Mouse (Mus musculus) heart, embryonic 16.5 days (tissue): Measurements from ENCODE around the gene Rpgrip1l. TPM values are rescaled to one million over a fixed set of nuclear protein-coding genes. Genes with fewer than 3 reads are reported as not detected.

Source experiments
- ATAC-seq: fragments of 200-750 bp; cut with Nextera tagmentation; replicated peaks from 2 replicates; pipeline ENCODE4 v1.8.0; 2017; ENCODE audit warnings: moderate number of reproducible peaks; ENCODE audit not compliant: insufficient read depth, low FRiP score; ENCODE audit errors: extremely low read depth
- H3K27ac ChIP-seq: fragments of 300-500 bp; sonication (generic); 2 replicates; pipeline ENCODE4 v1.5.1; 2014; ENCODE audit warnings: mild to moderate bottlenecking, low read length, control low read depth, moderate library complexity
- H3K27me3 ChIP-seq: fragments of 300-500 bp; sonication (generic); 2 replicates; pipeline ENCODE4 v1.6.1; 2014; ENCODE audit warnings: low read length, mixed read lengths; ENCODE audit not compliant: control insufficient read depth, insufficient read depth
- H3K36me3 ChIP-seq: fragments of 300-500 bp; sonication (generic); 2 replicates; pipeline ENCODE4 v1.6.1; 2014; ENCODE audit not compliant: control insufficient read depth, insufficient read depth
- H3K4me1 ChIP-seq: fragments of 300-500 bp; sonication (generic); 2 replicates; pipeline ENCODE4 v1.6.1; 2014; ENCODE audit warnings: low read length, mixed read lengths; ENCODE audit not compliant: control insufficient read depth, insufficient read depth
- H3K4me2 ChIP-seq: fragments of 300-500 bp; sonication (generic); 2 replicates; pipeline ENCODE4 v1.6.1; 2014; ENCODE audit warnings: low read depth, mild to moderate bottlenecking, control low read depth, low read length
- H3K4me3 ChIP-seq: fragments of 300-500 bp; sonication (generic); 2 replicates; pipeline ENCODE4 v1.5.1; 2014; ENCODE audit warnings: mild to moderate bottlenecking, control low read depth, low read length
- H3K9ac ChIP-seq: fragments of 300-500 bp; sonication (generic); 2 replicates; pipeline ENCODE4 v1.6.1; 2014; ENCODE audit warnings: low read length, control low read depth
- H3K9me3 ChIP-seq: fragments of 300-500 bp; sonication (generic); replicated peaks from 2 replicates; pipeline ENCODE4 v1.6.1; 2016; ENCODE audit warnings: low read length; ENCODE audit not compliant: control insufficient read depth
- WGBS: fragments of 180-500 bp; shearing (Covaris S2); extraction: QIAGEN DNeasy Blood & Tissue Kit; methylation state at CpG from one replicate; pipeline ENCODE4 v1.1.7; 2014; 5-methylcytosine and 5-hydroxymethylcytosine counted together
- polyA plus RNA-seq: library from polyadenylated mRNA; unstranded; fragments of >200 nt; fragmentation: Nextera tagmentation; extraction: Ambion mirVana; gene quantifications from 2 replicates; pipeline ENCODE4 v1.2.1, GENCODE M21; 2015

The Rpgrip1l gene
- polyA plus RNA-seq, 1 experiment from 2014 or later, result 7.5 TPM

- Histone ChIP-seq H3K36me3 (0 out of 2 replicates have a peak, but pooled peaks cover 2% of the 10 kb centered on the region), H3K27me3 (no peaks in the 10 kb centered on the region), H3K4me2 (no peak overlapping the region), H3K4me3 (no peak overlapping the region), H3K9ac (no peak overlapping the region), H3K9me3 (no peaks in the 10 kb centered on the region), H3K27ac (no peak overlapping the region), H3K4me1 (peaks cover 6% of the 10 kb centered on the region)
- ATAC-seq, result peak; percentile 67; the same call in 1 of the 2 replicates
- 55% methylated on average over 8 of the region's 8 CpGs for WGBS
Measured at GRCm38 (mm10) chr8:91241873-91242519, 71.1 kb downstream of the Rpgrip1l start.

- Histone ChIP-seq H3K27me3 (no peaks in the 10 kb centered on the region), H3K9ac (no peak overlapping the region), H3K9me3 (no peaks in the 10 kb centered on the region), H3K4me1 (peaks cover 6% of the 10 kb centered on the region), H3K4me3 (no peak overlapping the region), H3K27ac (no peak overlapping the region), H3K36me3 (0 out of 2 replicates have a peak, but pooled peaks cover 2% of the 10 kb centered on the region), H3K4me2 (no peak overlapping the region)
- 72% methylated on average over 5 of the region's 5 CpGs for WGBS
- no peak for ATAC-seq
Measured at GRCm38 (mm10) chr8:91241371-91241770, 71.7 kb downstream of the Rpgrip1l start.

- H3K9me3 ChIP-seq, result no peaks in the 10 kb centered on the region
- H3K4me3 ChIP-seq, result no peak overlapping the region
- peaks cover 4% of the 10 kb centered on the region for H3K4me1 ChIP-seq
- WGBS, result 73% methylated on average over 2 of the region's 2 CpGs
- H3K4me2 ChIP-seq, result no peak overlapping the region
- H3K36me3 ChIP-seq, result peaks cover 2% of the 10 kb centered on the region; the same call in 1 of the 2 replicates
- no peak overlapping the region for H3K27ac ChIP-seq
- ATAC-seq, result no peak
- H3K9ac ChIP-seq, result no peak overlapping the region
- H3K27me3 ChIP-seq, result no peaks in the 10 kb centered on the region
Measured at GRCm38 (mm10) chr8:91237191-91237590, 75.9 kb downstream of the Rpgrip1l start.

GRCm38 (mm10) chr8:91234097-91234496 is 79.0 kb downstream of the Rpgrip1l start:
- peaks cover 7% of the 10 kb centered on the region; the same call in 1 of the 2 replicates for H3K36me3 ChIP-seq
- H3K9me3 ChIP-seq, result no peaks in the 10 kb centered on the region
- no peaks in the 10 kb centered on the region for H3K27me3 ChIP-seq
- no peak overlapping the region for H3K9ac ChIP-seq
- no peaks in the 10 kb centered on the region for H3K4me1 ChIP-seq
- no peak overlapping the region for H3K27ac ChIP-seq
- ATAC-seq, result no peak
- H3K4me3 ChIP-seq, result no peak overlapping the region
- 92% methylated on average over 2 of the region's 2 CpGs for WGBS
- H3K4me2 ChIP-seq, result no peak overlapping the region

GRCm38 (mm10) chr8:91227421-91227841 is 85.6 kb downstream of the Rpgrip1l start:
- no peaks in the 10 kb centered on the region for H3K27me3 ChIP-seq
- H3K27ac ChIP-seq, result no peak overlapping the region
- H3K4me3 ChIP-seq, result no peak overlapping the region
- 90% methylated on average over 7 of the region's 7 CpGs for WGBS
- no peaks in the 10 kb centered on the region for H3K9me3 ChIP-seq
- H3K4me1 ChIP-seq, result no peaks in the 10 kb centered on the region
- no peak overlapping the region for H3K4me2 ChIP-seq
- H3K36me3 ChIP-seq, result peaks cover 7% of the 10 kb centered on the region; the same call in 1 of the 2 replicates
- no peak overlapping the region for H3K9ac ChIP-seq
- ATAC-seq, result no peak

- H3K4me3 ChIP-seq, result no peak overlapping the region
- H3K4me2 ChIP-seq, result no peak overlapping the region
- no peaks in the 10 kb centered on the region for H3K36me3 ChIP-seq
- no peak overlapping the region for H3K9ac ChIP-seq
- ATAC-seq, result no peak
- H3K4me1 ChIP-seq, result no peaks in the 10 kb centered on the region
- 82% methylated on average over 7 of the region's 7 CpGs for WGBS
- no peaks in the 10 kb centered on the region for H3K9me3 ChIP-seq
- no peaks in the 10 kb centered on the region for H3K27me3 ChIP-seq
- no peak overlapping the region for H3K27ac ChIP-seq
Measured at GRCm38 (mm10) chr8:91224227-91224626, 88.8 kb downstream of the Rpgrip1l start.

GRCm38 (mm10) chr8:91221841-91222240 is 91.2 kb downstream of the Rpgrip1l start:
- no peak overlapping the region for H3K4me3 ChIP-seq
- H3K36me3 ChIP-seq, result peaks cover 4% of the 10 kb centered on the region
- no peak overlapping the region for H3K4me2 ChIP-seq
- no peaks in the 10 kb centered on the region for H3K4me1 ChIP-seq
- no peak overlapping the region for H3K9ac ChIP-seq
- no peaks in the 10 kb centered on the region for H3K27me3 ChIP-seq
- ATAC-seq, result no peak
- WGBS, result 84% methylated on average over 2 of the region's 2 CpGs
- no peak overlapping the region for H3K27ac ChIP-seq
- no peaks in the 10 kb centered on the region for H3K9me3 ChIP-seq

- H3K27ac ChIP-seq, result no peak overlapping the region
- 90% methylated on average over 4 of the region's 4 CpGs for WGBS
- H3K4me2 ChIP-seq, result no peak overlapping the region
- H3K9me3 ChIP-seq, result no peaks in the 10 kb centered on the region
- ATAC-seq, result no peak
- H3K4me3 ChIP-seq, result no peak overlapping the region
- no peaks in the 10 kb centered on the region for H3K27me3 ChIP-seq
- peaks cover 4% of the 10 kb centered on the region for H3K36me3 ChIP-seq
- H3K9ac ChIP-seq, result no peak overlapping the region
- H3K4me1 ChIP-seq, result no peaks in the 10 kb centered on the region
Measured at GRCm38 (mm10) chr8:91218271-91218670, 94.8 kb downstream of the Rpgrip1l start.

- H3K9me3 ChIP-seq, result no peaks in the 10 kb centered on the region
- WGBS, result 88% methylated on average over 5 of the region's 5 CpGs
Measured at GRCm38 (mm10) chr8:91217062-91217905, 95.8 kb downstream of the Rpgrip1l start.

More at GRCm38 (mm10) chr8:91217062-91217905, 95.8 kb downstream of the Rpgrip1l start:
- Histone ChIP-seq H3K27me3 (no peaks in the 10 kb centered on the region), H3K4me3 (no peak overlapping the region), H3K4me1 (no peaks in the 10 kb centered on the region), H3K36me3 (peaks cover 4% of the 10 kb centered on the region), H3K4me2 (no peak overlapping the region), H3K27ac (no peak overlapping the region), H3K9ac (no peak overlapping the region)
- ATAC-seq, result no peak
